Mouse (Mus musculus) brain, embryonic 14.5 days (tissue): ENCODE measurements at regions not wholly inside any gene's neighbourhood (a gene's known extent, or its start where the extent isn't known, plus 50 kb on each side); places are given as distances from the start of the nearest gene placed in this dataset.
A peak's percentile ranks its signal among the peaks of the same experiment; 100 is the strongest.

Source experiments
- DNase-seq: peaks from one replicate; pipeline ENCODE4 v3.0.0-alpha.2; 2011; ENCODE audit warnings: low read depth
- CTCF ChIP-seq: fragments of 200-500 bp; IDR thresholded peaks from 2 replicates; pipeline ENCODE4 v1.5.1; 2012; ENCODE audit warnings: inconsistent platforms, mild to moderate bottlenecking, moderate library complexity, borderline replicate concordance; ENCODE audit not compliant: insufficient read depth, insufficient read length; ENCODE audit errors: extremely low read depth
- POLR2A ChIP-seq: fragments of 200-500 bp; IDR thresholded peaks from 2 replicates; pipeline ENCODE4 v1.6.1; 2012; ENCODE audit warnings: mild to moderate bottlenecking, inconsistent platforms, borderline replicate concordance; ENCODE audit not compliant: poor library complexity, insufficient read depth, insufficient read length, severe bottlenecking; ENCODE audit errors: extremely low read depth

DNA sequence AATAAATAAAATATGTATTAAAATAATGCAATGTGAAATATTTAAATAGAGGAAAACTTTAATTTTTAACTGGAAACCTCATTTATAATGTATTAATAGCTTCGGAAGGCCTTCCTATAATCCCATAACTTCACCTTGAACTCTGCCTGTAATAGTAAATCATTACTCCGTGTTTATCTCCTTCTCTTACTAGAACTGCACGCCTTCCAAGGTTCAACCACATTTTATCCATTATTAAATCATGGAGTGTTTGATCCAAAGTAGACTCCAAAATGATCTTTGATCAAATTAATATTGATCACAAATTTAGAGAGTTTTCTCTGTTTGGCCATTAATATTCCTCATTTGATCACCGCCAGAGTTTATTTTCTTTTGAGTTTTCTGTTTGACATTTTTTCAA is 114.8 kb upstream of the Adgrl2 start:
- DNase-seq, result no peak
- TF ChIP-seq CTCF (no peak), POLR2A (no peak)

DNA sequence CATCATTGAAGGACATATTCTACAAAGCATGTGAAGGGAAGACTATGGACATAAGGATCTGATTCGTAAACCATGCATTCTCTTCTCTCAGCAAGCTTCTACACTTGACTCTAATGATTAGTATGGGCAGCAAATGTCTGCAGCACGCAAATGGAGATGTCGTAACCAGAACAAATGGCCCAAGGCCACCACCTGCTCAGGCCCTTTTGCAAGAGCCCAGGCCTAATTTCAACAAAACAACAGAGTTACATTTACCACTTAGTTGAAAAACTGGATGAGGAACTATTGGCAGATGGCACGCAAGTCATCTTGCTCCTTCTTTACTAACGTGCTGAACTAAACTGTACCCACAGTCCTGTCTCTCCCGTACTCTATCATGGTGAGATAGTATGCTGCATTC is 113.7 kb upstream of the Adgrl2 start:
- DNase-seq, result no peak
- TF ChIP-seq POLR2A, result no peak
- TF ChIP-seq CTCF, result no peak

DNA sequence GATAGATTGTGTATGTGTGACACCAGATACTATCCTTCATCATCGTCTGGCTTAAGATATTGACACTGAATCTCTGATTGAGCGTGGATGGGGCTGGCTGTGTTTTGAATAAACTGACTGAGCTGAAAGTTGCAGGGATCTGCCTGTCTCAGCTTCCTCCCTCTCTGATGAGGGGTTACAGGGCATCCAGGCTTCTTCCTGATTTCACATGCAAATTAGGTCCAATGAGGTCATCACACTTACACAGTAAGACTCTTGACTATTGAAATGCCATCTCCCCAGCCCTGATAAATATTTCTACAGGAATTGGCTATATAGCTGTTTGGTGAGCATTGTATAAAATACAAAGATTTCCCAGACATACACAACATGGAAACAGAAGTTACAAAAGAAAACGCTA is 113.1 kb upstream of the Adgrl2 start:
- no peak for DNase-seq
- TF ChIP-seq POLR2A (no peak), CTCF (no peak)

DNA sequence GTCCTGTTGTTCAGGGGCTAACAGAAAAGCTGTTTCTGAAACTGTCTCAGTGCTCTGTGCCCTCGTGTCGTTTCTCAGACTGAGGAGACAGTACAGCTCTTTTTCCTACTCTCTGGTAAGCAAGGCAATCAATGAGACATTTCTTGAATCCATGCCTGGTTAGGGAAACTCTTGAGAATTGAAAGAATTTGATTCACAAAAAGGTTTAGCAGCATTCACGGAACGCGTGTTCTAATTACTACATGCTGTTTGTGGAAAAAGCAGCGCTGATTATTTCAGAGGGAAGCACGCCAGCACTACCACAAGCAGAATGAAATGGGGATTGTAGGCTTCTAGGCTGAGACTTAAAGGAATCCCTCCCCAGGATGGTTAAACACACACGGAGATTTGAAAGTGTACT is 112.5 kb upstream of the Adgrl2 start:
- TF ChIP-seq CTCF, result no peak
- TF ChIP-seq POLR2A, result no peak
- peak; percentile 91 for DNase-seq

DNA sequence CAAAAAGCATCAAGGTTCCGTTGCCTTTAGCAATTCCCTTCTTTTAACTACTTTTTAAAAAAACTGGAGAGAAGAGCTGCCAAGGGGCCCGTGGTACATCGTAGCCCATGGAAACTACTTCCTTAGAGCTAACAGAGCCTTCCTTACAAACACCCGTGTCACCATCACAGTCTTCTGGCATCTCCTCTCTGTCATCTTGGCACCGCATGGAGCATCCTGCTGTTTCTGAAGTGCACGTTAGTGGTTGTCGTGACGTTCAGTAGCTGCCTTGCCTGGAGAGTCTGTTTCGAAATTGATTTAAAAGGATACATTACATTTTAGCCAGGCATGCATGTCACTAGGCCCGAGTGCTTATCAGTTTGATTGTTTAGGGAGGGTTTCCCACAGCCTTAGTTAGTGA is 111.4 kb upstream of the Adgrl2 start:
- TF ChIP-seq CTCF (no peak), POLR2A (no peak)
- peak; percentile 61 for DNase-seq

DNA sequence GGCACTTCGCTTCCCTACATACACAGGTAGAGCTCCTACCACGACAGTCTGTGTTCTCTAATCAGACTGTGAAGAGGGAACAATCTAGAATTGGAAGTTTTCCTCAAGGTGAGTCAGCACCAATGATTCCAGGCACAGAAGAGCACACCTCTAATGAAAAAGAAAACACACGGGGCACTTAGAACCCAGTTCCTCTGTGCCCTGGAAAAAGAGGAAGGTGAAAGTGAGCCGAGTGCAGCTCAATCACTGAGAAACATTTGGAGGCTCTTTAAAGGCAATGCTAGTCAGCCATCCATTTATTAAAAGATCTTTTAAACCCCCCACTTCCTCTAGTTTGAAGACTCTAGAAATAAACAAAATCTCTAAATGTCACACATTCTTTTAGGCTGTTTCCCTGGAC is 108.4 kb upstream of the Adgrl2 start:
- TF ChIP-seq POLR2A (no peak), CTCF (no peak)

DNA sequence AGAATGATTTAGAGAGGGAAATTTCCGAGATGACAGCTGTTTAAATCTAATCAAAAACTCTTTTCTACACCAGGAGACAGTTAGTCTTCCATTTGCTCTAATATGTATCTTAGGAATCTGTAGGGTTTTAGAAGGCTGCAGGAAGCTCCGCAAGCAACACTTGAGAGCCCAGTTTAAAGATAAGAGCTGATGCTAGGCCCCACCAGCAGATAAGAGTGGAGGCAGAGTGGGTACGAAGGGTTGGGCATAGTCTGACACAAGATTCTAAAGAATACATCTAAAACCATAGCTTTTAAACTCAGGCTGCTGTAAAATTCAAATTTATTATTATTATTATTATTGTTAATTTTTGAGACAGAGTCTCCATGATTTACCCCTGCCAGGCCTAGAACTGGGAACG is 106.7 kb upstream of the Adgrl2 start:
- no peak for DNase-seq
- no peak for TF ChIP-seq CTCF
- TF ChIP-seq POLR2A, result no peak

More for the DNA sequence above, 108.4 kb upstream of the Adgrl2 start:
- no peak for DNase-seq

DNA sequence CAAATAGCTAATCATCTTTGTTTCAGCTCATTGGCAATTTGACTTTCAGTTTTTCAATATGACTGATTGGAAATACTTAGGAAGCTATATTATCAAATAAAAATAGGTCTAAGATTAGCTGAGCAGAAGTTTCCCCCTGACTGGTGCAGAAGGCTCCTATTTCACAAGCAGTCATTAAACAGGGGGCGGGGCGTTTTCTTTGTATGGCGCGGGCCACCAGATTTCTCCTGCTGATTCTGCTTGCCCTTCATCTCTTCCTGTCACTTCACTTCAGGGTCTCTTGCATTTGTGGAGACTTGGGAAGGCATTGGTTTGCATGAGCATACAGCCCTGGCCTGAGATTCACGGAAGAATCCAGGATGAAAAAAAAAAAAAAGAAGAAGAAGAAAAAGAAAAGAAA is 102.3 kb upstream of the Adgrl2 start:
- DNase-seq, result peak; percentile 75
- TF ChIP-seq POLR2A (no peak), CTCF (no peak)

DNA sequence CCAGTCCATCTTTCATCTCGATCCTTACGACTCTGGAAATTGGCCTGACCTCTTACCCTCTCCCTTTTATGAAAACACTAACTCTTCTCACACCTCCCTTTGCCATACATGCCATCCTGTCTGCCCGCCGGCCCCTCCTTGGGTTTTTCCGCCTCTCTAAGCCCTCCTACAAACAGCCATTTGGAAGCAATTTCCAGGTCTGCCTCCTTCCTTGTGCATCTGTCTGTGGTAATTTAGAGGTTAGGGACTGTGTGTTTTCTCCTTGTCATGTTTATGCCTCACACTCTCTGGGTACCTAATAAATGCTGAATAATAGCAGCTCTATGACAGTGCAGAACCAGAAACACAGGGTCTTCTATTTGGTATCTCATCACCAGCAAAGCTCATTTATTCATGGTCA is 99.7 kb upstream of the Adgrl2 start:
- DNase-seq, result peak; percentile 35
- TF ChIP-seq POLR2A (no peak), CTCF (no peak)

DNA sequence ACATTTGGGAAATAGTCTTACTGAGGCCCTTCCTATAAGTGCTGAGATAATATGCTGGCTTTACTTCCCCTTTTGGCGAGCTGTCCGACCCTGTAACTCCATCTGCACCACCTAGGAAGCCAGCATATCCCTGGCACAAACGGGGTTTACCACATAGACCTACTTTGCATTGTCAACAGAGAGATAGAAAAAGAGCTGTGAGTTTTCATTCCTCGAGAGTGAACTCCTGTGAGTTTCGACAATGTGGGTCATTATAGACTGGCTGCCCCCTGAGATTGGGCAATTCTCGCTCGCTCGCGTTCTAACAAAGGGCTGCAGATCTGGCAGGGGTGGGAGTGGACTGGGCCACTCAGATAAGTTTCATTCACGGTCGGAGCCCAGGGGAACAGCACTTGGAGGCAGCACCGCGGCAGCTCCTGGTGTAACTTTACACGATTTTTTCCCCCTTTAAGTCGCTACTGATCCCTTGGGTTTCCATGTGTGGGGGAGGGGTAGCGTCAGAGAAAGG is 98.3 kb upstream of the Adgrl2 start:
- peak; percentile 79 for DNase-seq
- no peak for TF ChIP-seq POLR2A
- TF ChIP-seq CTCF, result no peak

DNA sequence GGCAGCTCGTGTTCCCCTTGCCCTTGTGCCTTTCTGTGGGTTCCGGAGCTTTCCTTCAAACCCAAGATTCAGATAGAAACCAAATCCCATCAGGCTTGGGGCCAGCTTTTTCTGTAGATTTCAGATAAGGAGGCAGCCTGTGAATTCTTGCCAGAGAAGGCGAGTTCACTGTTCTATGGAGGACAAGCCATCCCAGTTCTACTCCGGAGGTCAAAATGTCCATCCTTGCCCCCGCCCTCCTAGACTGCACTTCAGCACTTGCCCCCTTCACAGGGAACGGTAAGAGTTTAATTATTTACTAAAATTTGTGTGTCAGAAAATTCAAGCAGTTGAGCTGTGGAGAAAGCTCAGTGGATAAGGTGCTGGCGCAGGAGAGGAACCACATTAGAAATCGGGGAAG is 97.1 kb upstream of the Adgrl2 start:
- no peak for TF ChIP-seq CTCF
- TF ChIP-seq POLR2A, result no peak
- DNase-seq, result no peak

DNA sequence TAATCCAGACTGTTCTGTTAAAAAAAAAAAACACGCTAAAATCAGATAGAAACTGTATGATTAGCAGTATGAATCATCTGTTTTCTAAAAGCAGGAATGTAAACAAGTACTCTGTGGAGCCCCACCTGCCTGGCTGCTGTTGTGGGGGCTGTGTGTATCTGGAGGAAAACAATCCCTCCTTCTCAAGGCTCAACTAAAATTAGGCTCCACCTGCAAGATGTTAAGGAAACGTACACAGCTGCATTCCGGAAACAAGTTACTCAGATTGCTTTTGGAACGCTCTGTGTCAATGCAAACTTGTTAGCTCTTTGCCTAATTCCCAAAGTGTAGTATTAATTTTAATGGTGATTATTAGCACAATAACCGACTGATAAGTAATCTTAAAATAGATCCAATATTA is 96.3 kb upstream of the Adgrl2 start:
- TF ChIP-seq POLR2A, result no peak
- TF ChIP-seq CTCF, result no peak
- no peak for DNase-seq
